Mouse (Mus musculus) forebrain, embryonic 11.5 days (tissue): ENCODE results near the gene Exosc1. TPM values are rescaled to one million over a fixed set of nuclear protein-coding genes. Genes with fewer than 3 reads are reported as not detected.
A peak's percentile ranks its signal among the peaks of the same experiment; 100 is the strongest.
"Not testable (repeated sequence)": the region's sequence is repeated elsewhere in the genome, so short reads cannot be mapped to it uniquely, and the experiment has no call there.

Source experiments
- ATAC-seq: fragments of 200-750 bp; cut with Nextera tagmentation; replicated peaks from 2 replicates; pipeline ENCODE4 v1.8.0; 2017; ENCODE audit warnings: moderate TSS enrichment; ENCODE audit not compliant: low FRiP score
- DNase-seq: peaks from one replicate; pipeline ENCODE4 v3.0.0-alpha.2; 2017; ENCODE audit warnings: low spot score
- H3K27ac ChIP-seq: fragments of 300-500 bp; sonication (generic); 2 replicates; pipeline ENCODE4 v1.5.1; 2014; ENCODE audit warnings: low read depth, low read length
- H3K27me3 ChIP-seq: fragments of 300-500 bp; sonication (generic); 2 replicates; pipeline ENCODE4 v1.6.1; 2014; ENCODE audit warnings: mild to moderate bottlenecking, low read length, mixed read lengths; ENCODE audit not compliant: control insufficient read depth, insufficient read depth
- H3K36me3 ChIP-seq: fragments of 300-500 bp; sonication (generic); 2 replicates; pipeline ENCODE4 v1.6.1; 2014; ENCODE audit warnings: mild to moderate bottlenecking, low read length, moderate library complexity, mixed read lengths; ENCODE audit not compliant: control insufficient read depth, insufficient read depth
- H3K4me1 ChIP-seq: fragments of 300-500 bp; sonication (generic); replicated peaks from 2 replicates; pipeline ENCODE4 v1.6.1; 2014; ENCODE audit warnings: low read length, mixed read lengths; ENCODE audit not compliant: control insufficient read depth, insufficient read depth
- H3K4me2 ChIP-seq: fragments of 300-500 bp; sonication (generic); 2 replicates; pipeline ENCODE4 v1.6.1; 2014; ENCODE audit warnings: low read depth, mild to moderate bottlenecking, low read length, moderate library complexity, mixed read lengths; ENCODE audit not compliant: severe bottlenecking
- H3K4me3 ChIP-seq: fragments of 300-500 bp; sonication (generic); 2 replicates; pipeline ENCODE4 v1.5.1; 2014; ENCODE audit warnings: low read depth, low read length
- H3K9ac ChIP-seq: fragments of 300-500 bp; sonication (generic); 2 replicates; pipeline ENCODE4 v1.6.1; 2014; ENCODE audit warnings: low read length
- H3K9me3 ChIP-seq: fragments of 300-500 bp; sonication (generic); 2 replicates; pipeline ENCODE4 v1.6.1; 2016; ENCODE audit warnings: low read length, mixed read lengths; ENCODE audit not compliant: control insufficient read depth
- WGBS: fragments of 180-500 bp; shearing (Covaris S2); extraction: QIAGEN DNeasy Blood & Tissue Kit; methylation state at CpG from one replicate; pipeline ENCODE4 v1.1.7; 2014; 5-methylcytosine and 5-hydroxymethylcytosine counted together
- polyA plus RNA-seq: library from polyadenylated mRNA; unstranded; fragments of >200 nt; fragmentation: Nextera tagmentation; extraction: Ambion mirVana; gene quantifications from 2 replicates; pipeline ENCODE4 v1.2.1, GENCODE M21; 2014

The Exosc1 gene
- polyA plus RNA-seq, 1 experiment from 2014 or later, result 83.9 TPM

DNA sequence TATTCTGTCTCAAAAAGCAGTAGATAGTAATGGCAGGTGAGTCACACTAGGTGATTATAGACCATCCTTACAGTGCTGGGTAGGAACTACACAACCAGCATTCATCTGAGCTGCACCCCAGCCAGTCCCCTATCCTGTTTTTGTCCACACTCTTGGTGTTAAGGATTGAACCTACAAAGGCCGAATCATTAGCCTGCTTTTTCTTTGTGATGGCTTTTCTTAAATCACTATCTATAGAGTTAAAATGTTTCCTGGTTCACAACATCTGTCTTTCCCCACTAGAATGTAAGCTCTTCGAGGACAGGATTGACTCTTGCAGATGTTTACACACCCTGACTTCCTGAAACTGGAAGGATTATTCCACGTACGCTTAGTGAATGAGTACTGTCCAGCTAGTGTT lies 13.8 kb downstream of the Exosc1 start:
- H3K9me3 ChIP-seq, result no peaks in the 10 kb centered on the region
- DNase-seq, result no peak
- H3K27me3 ChIP-seq, result no peaks in the 10 kb centered on the region
- no peak overlapping the region for H3K9ac ChIP-seq
- no peak overlapping the region for H3K27ac ChIP-seq
- 72% methylated on average over 4 of the region's 4 CpGs for WGBS
- no peak for ATAC-seq
- H3K4me3 ChIP-seq, result no peak overlapping the region
- H3K36me3 ChIP-seq, result peaks cover 17% of the 10 kb centered on the region
- no peaks in the 10 kb centered on the region for H3K4me1 ChIP-seq
- H3K4me2 ChIP-seq, result no peak overlapping the region

DNA sequence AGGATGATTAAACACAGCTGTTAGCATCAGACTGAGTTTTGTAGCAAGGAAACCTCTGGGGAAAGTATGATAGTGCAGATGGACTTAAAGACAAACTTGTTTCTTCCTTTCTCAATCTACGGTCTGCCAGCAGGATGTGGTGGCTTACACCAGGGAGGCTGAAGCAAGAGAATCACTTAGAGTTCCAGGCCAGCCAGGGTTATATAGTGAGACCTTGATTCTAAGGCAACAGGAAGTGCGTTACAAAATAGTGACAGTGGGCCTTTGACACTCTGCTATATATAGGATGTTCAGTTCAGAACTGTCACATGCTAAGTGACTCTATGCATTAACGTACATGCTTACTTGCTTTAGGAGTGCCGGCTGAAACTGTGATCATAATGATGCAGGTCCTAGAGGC lies 16.4 kb downstream of the Exosc1 start:
- Histone ChIP-seq H3K9me3 (no peaks in the 10 kb centered on the region), H3K4me3 (no peak overlapping the region), H3K4me1 (peaks cover 5% of the 10 kb centered on the region), H3K36me3 (peaks cover 17% of the 10 kb centered on the region), H3K4me2 (no peak overlapping the region), H3K27me3 (no peaks in the 10 kb centered on the region), H3K27ac (no peak overlapping the region), H3K9ac (no peak overlapping the region)
- WGBS, result 93% methylated on average over 4 of the region's 4 CpGs
- no peak for ATAC-seq
- no peak for DNase-seq

DNA sequence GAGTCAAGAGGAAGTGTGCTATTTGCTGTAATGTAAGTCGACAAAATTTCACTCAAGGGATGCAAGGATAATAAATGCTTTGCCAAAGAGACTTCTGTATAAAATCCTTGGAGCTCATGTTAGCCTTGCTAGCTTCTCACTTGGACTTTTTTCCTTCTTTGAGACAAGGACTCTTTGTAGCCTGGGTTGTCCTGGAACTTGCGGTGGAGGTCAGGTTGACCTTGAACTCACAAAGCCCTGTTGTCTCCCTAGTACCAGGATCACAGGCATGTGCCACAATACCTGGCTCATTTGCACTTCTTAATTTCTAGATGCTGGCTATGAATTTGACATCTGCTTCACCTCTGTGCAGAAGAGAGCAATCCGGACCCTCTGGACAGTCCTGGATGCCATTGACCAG lies 17.9 kb downstream of the Exosc1 start:
- WGBS, result 86% methylated on average over 3 of the region's 3 CpGs
- Histone ChIP-seq H3K4me1 (peaks cover 5% of the 10 kb centered on the region), H3K27me3 (no peaks in the 10 kb centered on the region), H3K4me2 (no peak overlapping the region), H3K9me3 (no peaks in the 10 kb centered on the region), H3K9ac (no peak overlapping the region), H3K27ac (no peak overlapping the region), H3K4me3 (no peak overlapping the region), H3K36me3 (peaks cover 17% of the 10 kb centered on the region)
- DNase-seq, result no peak
- ATAC-seq, result no peak

DNA sequence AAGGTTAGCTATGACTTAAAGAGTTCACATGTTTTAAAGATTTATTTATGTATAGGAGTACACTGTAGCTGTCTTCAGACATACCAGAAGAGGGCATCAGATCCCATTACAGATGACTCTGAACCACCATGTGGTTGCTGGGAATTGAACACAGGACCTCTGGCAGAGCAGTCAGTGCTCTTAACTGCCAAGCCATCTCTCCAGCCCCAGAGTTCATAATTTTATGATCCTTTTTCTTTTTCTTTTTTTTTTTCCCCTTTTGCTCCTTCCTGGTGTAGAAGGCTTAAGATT lies 18.7 kb downstream of the Exosc1 start:
- not testable (repeated sequence) for H3K27ac ChIP-seq, ATAC-seq, H3K27me3 ChIP-seq, DNase-seq, H3K9me3 ChIP-seq, H3K4me1 ChIP-seq, H3K4me2 ChIP-seq, H3K4me3 ChIP-seq, H3K9ac ChIP-seq
- H3K36me3 ChIP-seq, result peaks cover 17% of the 10 kb centered on the region

DNA sequence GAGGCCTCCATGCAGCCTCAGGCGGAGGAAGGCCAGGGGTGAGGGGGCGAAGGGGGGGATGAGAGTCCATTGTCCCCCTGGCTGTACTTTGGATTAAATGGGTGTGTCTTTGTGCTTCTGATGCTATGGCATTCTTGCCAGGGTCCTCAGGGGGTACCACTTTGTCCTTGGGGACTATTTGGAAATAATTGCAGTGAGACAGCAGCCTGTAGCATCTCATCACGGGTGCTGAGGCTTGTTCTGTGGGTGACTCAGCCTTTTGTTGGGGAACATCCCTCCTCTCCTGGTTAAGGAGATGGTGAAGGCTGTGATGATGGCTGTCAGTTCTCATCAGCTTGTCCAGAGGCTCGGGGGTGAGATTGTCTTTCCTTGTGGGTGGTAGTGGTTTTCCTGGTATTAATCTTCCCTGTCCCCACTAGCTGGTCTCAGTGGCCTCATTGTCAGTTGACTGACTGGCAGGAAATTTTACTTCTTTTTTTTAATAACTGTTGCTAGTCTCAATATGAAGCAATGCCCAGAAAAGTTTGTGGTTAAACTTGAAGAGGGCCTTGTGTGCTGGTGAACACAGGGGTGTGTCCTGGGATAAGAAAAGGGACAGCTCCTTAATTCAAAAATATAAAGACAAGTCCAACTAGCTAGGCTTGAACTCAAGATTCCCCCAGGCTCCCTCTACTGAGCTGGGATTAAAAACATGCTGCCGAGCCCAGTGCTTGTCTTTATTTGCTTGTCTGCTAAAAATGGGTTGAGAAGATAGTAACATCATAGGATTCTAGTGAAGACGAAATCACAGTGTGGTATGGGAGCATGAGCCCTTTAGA lies 19.2 kb downstream of the Exosc1 start:
- no peaks in the 10 kb centered on the region for H3K27me3 ChIP-seq
- no peak for ATAC-seq
- WGBS, result 34% methylated on average over 6 of the region's 6 CpGs
- peaks cover 15% of the 10 kb centered on the region for H3K36me3 ChIP-seq
- H3K4me2 ChIP-seq, result peak overlapping the region; percentile 60
- H3K4me1 ChIP-seq, result peaks cover 5% of the 10 kb centered on the region
- no peaks in the 10 kb centered on the region for H3K9me3 ChIP-seq
- no peak overlapping the region for H3K27ac ChIP-seq
- peak overlapping the region; percentile 96 for H3K4me3 ChIP-seq
- DNase-seq, result no peak
- H3K9ac ChIP-seq, result peak overlapping the region; percentile 97

DNA sequence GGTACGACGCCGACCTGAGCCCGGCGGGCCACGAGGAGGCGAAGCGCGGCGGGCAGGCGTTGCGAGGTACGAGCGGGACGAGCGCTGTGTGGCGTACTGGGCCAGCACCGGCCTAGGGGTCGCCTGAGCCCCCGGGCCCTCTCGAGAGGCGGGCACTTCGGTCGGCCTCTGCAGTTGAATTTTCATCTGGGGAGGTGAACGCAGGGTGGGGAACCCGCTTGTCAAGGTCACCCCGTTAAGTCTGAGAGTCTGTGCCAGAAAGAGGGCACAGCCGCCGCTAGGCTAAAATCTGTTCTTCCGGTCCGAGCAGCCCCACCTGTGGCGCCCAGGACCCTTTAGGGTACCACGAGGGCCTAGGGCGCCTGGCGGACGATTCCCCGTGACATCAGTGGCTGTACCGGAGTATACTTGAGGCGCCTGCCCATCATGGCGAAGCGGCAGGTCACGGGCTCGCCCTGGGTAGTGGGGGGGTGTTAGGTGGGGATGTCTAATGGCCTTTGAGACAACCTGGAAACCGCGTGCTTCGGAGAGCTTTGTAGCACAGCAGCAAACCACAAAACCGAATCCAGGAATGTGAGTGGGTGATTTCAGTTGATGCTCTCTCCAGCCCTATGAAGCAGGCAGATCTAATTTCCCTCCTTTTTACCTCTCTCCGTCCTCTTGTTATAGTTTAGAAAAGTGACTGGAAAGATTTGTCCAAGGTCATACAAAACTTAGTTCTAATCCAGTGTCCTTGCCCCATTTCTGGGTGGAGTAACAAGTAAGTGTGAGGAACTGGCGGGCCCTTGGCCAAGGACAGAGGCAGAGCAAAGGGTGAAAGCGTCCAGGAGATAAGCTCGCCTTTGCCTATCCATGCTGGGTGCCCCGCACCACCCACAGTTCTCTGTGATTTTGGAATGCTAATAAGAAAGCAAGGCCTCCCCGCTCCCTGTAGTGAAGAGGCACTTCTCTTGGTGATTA lies 20.8 kb downstream of the Exosc1 start:
- under 1% methylated on average over 52 of the region's 53 CpGs for WGBS
- Histone ChIP-seq H3K27ac (peak overlapping the region; percentile 71), H3K4me2 (peak overlapping the region; percentile 60), H3K4me1 (peaks cover 5% of the 10 kb centered on the region), H3K36me3 (peaks cover 11% of the 10 kb centered on the region), H3K4me3 (peak overlapping the region; percentile 96), H3K27me3 (no peaks in the 10 kb centered on the region), H3K9me3 (no peaks in the 10 kb centered on the region), H3K9ac (peak overlapping the region; percentile 97)
- DNase-seq, result peak; percentile 73
- peak; percentile 80 for ATAC-seq

DNA sequence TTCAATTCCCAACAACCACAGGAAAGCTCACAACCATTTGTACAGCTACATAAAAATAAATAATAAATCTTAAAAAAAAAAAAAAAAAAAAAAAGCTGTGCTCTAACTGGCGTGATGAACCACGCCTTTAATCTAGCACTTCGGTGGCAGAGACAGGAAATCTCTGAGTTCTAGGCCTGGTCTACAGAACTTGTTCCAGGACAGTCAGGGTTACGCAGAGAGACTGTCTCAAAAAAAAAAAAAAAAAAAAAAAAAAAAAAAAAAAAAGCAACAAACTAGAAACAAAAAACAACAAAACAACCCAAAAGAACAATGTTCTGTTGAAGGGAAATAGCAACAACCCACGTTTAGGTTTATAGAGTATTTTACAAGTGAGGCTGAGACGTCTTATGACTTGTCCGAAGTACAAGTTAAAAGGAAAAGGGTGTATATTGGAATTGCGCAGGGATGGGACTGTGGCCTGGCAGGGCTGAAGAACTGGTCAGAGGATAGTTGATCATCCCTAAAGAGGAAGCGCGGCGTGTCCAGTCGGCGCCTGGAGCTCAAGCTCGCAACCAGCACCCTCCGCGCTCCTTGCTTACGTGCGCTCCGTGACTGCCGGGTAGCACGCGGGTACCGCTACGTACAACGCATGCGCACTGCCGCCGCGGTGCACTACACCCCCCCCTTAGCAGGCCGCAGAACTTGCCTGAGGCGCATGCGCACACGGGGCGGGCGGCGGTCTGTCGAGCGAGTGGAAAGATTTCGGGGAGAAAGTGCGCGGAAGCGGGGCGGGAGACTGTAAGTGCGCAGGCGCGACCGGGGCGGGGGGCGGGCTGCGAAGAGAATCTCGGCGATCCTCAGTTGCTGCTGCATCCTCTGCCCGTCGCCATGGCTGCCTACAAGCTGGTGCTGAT lies 21.8 kb downstream of the Exosc1 start, which contains the start of gene Pgam1:
Pgam1 (plus strand) TSS at position 746 of the 896 bp plus-strand sequence.
- Histone ChIP-seq H3K4me1 (peaks cover 5% of the 10 kb centered on the region), H3K4me3 (peak within 1 kb of the TSS; percentile 96), H3K9me3 (no peaks in the 10 kb centered on the region), H3K36me3 (peaks cover 6% of the 10 kb centered on the region; the same call in 1 of the 2 replicates), H3K27ac (peak within 1 kb of the TSS; percentile 85), H3K4me2 (peak within 1 kb of the TSS; percentile 60), H3K27me3 (no peaks in the 10 kb centered on the region), H3K9ac (peak within 1 kb of the TSS; percentile 97)
- DNase-seq, result peak; percentile 100
- 6% methylated on average over 51 of the region's 54 CpGs for WGBS
- ATAC-seq, result peak; percentile 92

DNA sequence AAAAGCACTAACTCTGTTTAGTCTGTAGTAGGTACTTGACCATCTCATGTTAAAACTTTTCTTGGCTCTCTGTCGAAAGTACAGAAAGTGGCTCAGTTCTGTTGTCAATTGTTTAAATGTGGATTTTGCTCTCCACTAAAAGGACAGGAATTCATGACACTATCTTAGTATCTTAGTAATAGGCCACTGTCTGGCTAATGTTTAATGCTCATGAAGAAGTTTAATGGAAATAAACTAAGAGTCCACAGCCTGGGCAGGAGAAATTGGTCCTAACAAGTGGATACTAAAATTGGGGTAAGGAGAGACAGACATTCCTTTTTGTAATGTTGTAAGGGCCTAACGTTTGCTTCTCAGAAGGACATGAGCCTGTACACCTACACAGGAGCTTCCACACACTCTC lies 22.8 kb downstream of the Exosc1 start:
- Histone ChIP-seq H3K4me3 (no peak overlapping the region), H3K4me1 (peaks cover 5% of the 10 kb centered on the region), H3K9ac (no peak overlapping the region), H3K27me3 (no peaks in the 10 kb centered on the region), H3K9me3 (no peaks in the 10 kb centered on the region), H3K36me3 (no peaks in the 10 kb centered on the region), H3K27ac (no peak overlapping the region), H3K4me2 (no peak overlapping the region)
- 82% methylated on average over 2 of the region's 2 CpGs for WGBS
- no peak for ATAC-seq
- no peak for DNase-seq
